Mouse (Mus musculus) liver, adult 2 months (tissue): ENCODE data around the gene Egf. TPM values are rescaled to one million over a fixed set of nuclear protein-coding genes. Genes with fewer than 3 reads are reported as not detected.

Experiments used
- DNase-seq: peaks from one replicate; pipeline ENCODE4 v3.0.0-alpha.2; 2011; ENCODE audit warnings: low read depth, low spot score; ENCODE audit errors: extremely low read depth
- H3K27ac ChIP-seq: fragments of 200-500 bp; replicated peaks from 2 replicates; pipeline ENCODE4 v1.5.1; 2012; ENCODE audit warnings: low read depth, mild to moderate bottlenecking, control low read depth, inconsistent platforms, low read length; ENCODE audit not compliant: insufficient read depth
- H3K27me3 ChIP-seq: fragments of 200-500 bp; 2 replicates; pipeline ENCODE4 v1.6.1; 2012; ENCODE audit warnings: mild to moderate bottlenecking, moderate library complexity, low read length, inconsistent platforms; ENCODE audit not compliant: control insufficient read depth, insufficient read depth
- H3K36me3 ChIP-seq: fragments of 200-500 bp; 2 replicates; pipeline ENCODE4 v1.6.1; 2012; ENCODE audit warnings: low read length, inconsistent platforms; ENCODE audit not compliant: control insufficient read depth, insufficient read depth
- H3K4me1 ChIP-seq: fragments of 200-500 bp; 2 replicates; pipeline ENCODE4 v1.6.1; 2011; ENCODE audit warnings: low read length; ENCODE audit not compliant: control insufficient read depth, insufficient read depth
- H3K4me3 ChIP-seq: fragments of 200-500 bp; 2 replicates; pipeline ENCODE4 v1.5.1; 2011; ENCODE audit warnings: low read depth, mild to moderate bottlenecking, control low read depth, low read length, moderate library complexity; ENCODE audit not compliant: insufficient read depth
- H3K79me2 ChIP-seq: fragments of 200-500 bp; 2 replicates; pipeline ENCODE4 v1.6.1; 2012; ENCODE audit warnings: inconsistent platforms, mild to moderate bottlenecking, low read length, moderate library complexity; ENCODE audit not compliant: control insufficient read depth, insufficient read depth
- H3K9ac ChIP-seq: fragments of 200-500 bp; 2 replicates; pipeline ENCODE4 v1.6.1; 2012; ENCODE audit warnings: low read depth, mild to moderate bottlenecking, control low read depth, inconsistent platforms, low read length
- CTCF ChIP-seq: fragments of 200-500 bp; IDR thresholded peaks from 2 replicates; pipeline ENCODE4 v1.5.1; 2011; ENCODE audit warnings: low read depth, low read length, control low read depth
- POLR2A ChIP-seq: fragments of 200-500 bp; IDR thresholded peaks from 2 replicates; pipeline ENCODE4 v1.6.1; 2011; ENCODE audit warnings: low read length, control low read depth; ENCODE audit not compliant: insufficient read depth; ENCODE audit errors: extremely low read depth
- WGBS: fragments of 180-500 bp; shearing (Covaris S2); methylation state at CpG from one replicate; pipeline ENCODE4 v1.1.7; 2018; 5-methylcytosine and 5-hydroxymethylcytosine counted together
- polyA plus RNA-seq: library from polyadenylated mRNA; depleted of rRNA; stranded (reverse); fragments of >200 nt; gene quantifications from 2 replicates; pipeline ENCODE4 v1.2.3, GENCODE M21; 2012
- total RNA-seq: library from RNA; depleted of rRNA; stranded (reverse); fragments of >200 nt; gene quantifications from 2 replicates; pipeline ENCODE4 v1.2.3, GENCODE M21; 2014

Gene Egf
- total and polyA plus RNA-seq, 2 experiments, result 0.28 to 0.83 TPM

GRCm38 (mm10) chr3:129680258-129680657, 74.9 kb downstream of the Egf start:
- DNase-seq, result peak; percentile 5
- Histone ChIP-seq H3K4me1 (peaks cover 6% of the 10 kb centered on the region), H3K4me3 (no peak overlapping the region), H3K36me3 (no peaks in the 10 kb centered on the region), H3K79me2 (no peaks in the 10 kb centered on the region), H3K27ac (no peak overlapping the region), H3K9ac (no peak overlapping the region), H3K27me3 (no peaks in the 10 kb centered on the region)
- no peak for TF ChIP-seq CTCF
- no peak for TF ChIP-seq POLR2A
- WGBS, result 90% methylated on average over 5 of the region's 5 CpGs

GRCm38 (mm10) chr3:129675923-129676322, 79.2 kb downstream of the Egf start:
- Histone ChIP-seq H3K4me3 (no peak overlapping the region), H3K79me2 (no peaks in the 10 kb centered on the region), H3K4me1 (no peaks in the 10 kb centered on the region), H3K36me3 (no peaks in the 10 kb centered on the region), H3K27ac (no peak overlapping the region), H3K9ac (no peak overlapping the region), H3K27me3 (no peaks in the 10 kb centered on the region)
- DNase-seq, result no peak
- TF ChIP-seq POLR2A (no peak), CTCF (no peak)
- WGBS, result 87% methylated on average over 7 of the region's 7 CpGs

GRCm38 (mm10) chr3:129663906-129664305, 91.2 kb downstream of the Egf start:
- WGBS, result 92% methylated on average over 1 of the region's 2 CpGs
- no peak overlapping the region for H3K9ac ChIP-seq
- H3K27me3 ChIP-seq, result no peaks in the 10 kb centered on the region
- DNase-seq, result no peak
- no peaks in the 10 kb centered on the region for H3K79me2 ChIP-seq
- no peak overlapping the region for H3K4me3 ChIP-seq
- H3K27ac ChIP-seq, result no peak overlapping the region
- no peaks in the 10 kb centered on the region for H3K4me1 ChIP-seq
- no peak for TF ChIP-seq CTCF
- no peak for TF ChIP-seq POLR2A
- H3K36me3 ChIP-seq, result no peaks in the 10 kb centered on the region

- no peaks in the 10 kb centered on the region for H3K27me3 ChIP-seq
- H3K4me1 ChIP-seq, result no peaks in the 10 kb centered on the region
- DNase-seq, result peak; percentile 52
- H3K36me3 ChIP-seq, result no peaks in the 10 kb centered on the region
- H3K79me2 ChIP-seq, result no peaks in the 10 kb centered on the region
- H3K4me3 ChIP-seq, result no peak overlapping the region
- H3K27ac ChIP-seq, result no peak overlapping the region
- H3K9ac ChIP-seq, result no peak overlapping the region
- TF ChIP-seq CTCF, result no peak
- WGBS, result 60% methylated on average over 7 of the region's 7 CpGs
Measured at GRCm38 (mm10) chr3:129658776-129659175, 96.3 kb downstream of the Egf start.

- no peaks in the 10 kb centered on the region for H3K27me3 ChIP-seq
- H3K4me3 ChIP-seq, result no peak overlapping the region
- no peak for TF ChIP-seq CTCF
- TF ChIP-seq POLR2A, result no peak
- H3K4me1 ChIP-seq, result no peaks in the 10 kb centered on the region
- H3K27ac ChIP-seq, result no peak overlapping the region
- WGBS, result 88% methylated on average over 11 of the region's 11 CpGs
- H3K9ac ChIP-seq, result no peak overlapping the region
- no peaks in the 10 kb centered on the region for H3K79me2 ChIP-seq
- no peaks in the 10 kb centered on the region for H3K36me3 ChIP-seq
- no peak for DNase-seq
Measured at GRCm38 (mm10) chr3:129657775-129658174, 97.3 kb downstream of the Egf start.

- H3K79me2 ChIP-seq, result no peaks in the 10 kb centered on the region
- H3K36me3 ChIP-seq, result no peaks in the 10 kb centered on the region
- no peaks in the 10 kb centered on the region for H3K4me1 ChIP-seq
- H3K9ac ChIP-seq, result no peak overlapping the region
- DNase-seq, result no peak
- TF ChIP-seq POLR2A, result no peak
- TF ChIP-seq CTCF, result no peak
- H3K27me3 ChIP-seq, result no peaks in the 10 kb centered on the region
- 93% methylated on average over 9 of the region's 9 CpGs for WGBS
- H3K4me3 ChIP-seq, result no peak overlapping the region
- H3K27ac ChIP-seq, result no peak overlapping the region
Measured at GRCm38 (mm10) chr3:129657222-129657621, 97.9 kb downstream of the Egf start.
